Mouse (Mus musculus): ENCODE results near the gene Def6. TPM values are rescaled to one million over a fixed set of nuclear protein-coding genes. Genes with fewer than 3 reads are reported as not detected.

Def6 gene
- 10 to 100 TPM in 20 of 26 experiments, 1 to 10 TPM in 6; 4.6 to 41.8 (median 24.5) TPM for total RNA-seq (2018; cell fraction: chromatin; rRNA removed)
- 10 to 100 TPM; 12.0 to 36.5 (median 30.1) TPM for total RNA-seq (2018; cell fraction: cytosol; rRNA removed)
- total RNA-seq (2018; cell fraction: nucleus; rRNA removed), result 10 to 100 TPM in 24 of 26 experiments, 1 to 10 TPM in 2; 6.1 to 35.2 (median 23.3) TPM
- 20.9 to 30.3 TPM (median 27.3 TPM) in 3 replicates for polyA plus RNA-seq (2018)

DNA sequence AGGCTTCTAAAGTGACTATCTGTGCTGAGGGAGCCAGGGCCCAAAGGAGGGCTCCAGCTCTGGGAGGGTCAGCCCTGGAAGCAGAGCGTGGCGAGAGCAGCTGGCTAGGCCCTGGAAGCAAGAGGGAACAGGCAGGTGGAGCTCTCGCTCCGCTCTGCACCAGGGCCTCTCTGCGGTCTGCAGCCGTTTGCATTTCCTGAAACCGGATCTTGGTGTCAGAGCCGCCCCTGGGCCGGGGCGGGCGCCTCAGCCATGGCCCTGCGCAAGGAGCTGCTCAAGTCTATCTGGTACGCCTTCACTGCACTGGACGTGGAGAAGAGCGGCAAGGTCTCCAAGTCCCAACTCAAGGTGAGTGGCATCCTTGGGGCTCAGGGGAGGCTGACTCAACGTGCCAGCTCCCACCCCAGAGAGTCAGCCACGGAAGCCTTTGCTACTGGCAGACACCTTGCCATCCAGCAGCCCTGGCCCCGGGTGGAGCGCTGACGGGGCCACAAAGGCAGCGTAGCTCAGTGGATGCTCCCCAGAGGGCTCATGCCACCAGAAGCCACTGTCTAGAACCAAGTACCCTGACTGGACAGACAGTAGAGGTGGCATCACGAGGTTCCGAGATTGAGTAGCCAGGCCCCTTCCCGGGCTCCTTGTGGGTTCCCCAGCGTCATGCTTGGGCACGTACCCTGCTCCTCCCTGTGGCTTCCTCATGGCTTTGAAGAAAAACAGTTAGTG lies at the start of gene Def6:
Gene Def6 (plus strand): TSS at position 188 of the 723 bp plus-strand sequence.
- H3K4me3 ChIP-seq (ENCODE audit: inconsistent target), result peak within 1 kb of the TSS; percentile 79
- no peaks in the 10 kb centered on the region for H3K36me3 ChIP-seq (ENCODE audit: inconsistent target)
- 1% methylated on average over 26 of the region's 26 CpGs for WGBS (ENCODE audit: missing documents)
- H3K27ac ChIP-seq, result peak within 1 kb of the TSS; percentile 97
- peaks cover 46% of the 10 kb centered on the region for H3K79me2 ChIP-seq (ENCODE audit: inconsistent target)

DNA sequence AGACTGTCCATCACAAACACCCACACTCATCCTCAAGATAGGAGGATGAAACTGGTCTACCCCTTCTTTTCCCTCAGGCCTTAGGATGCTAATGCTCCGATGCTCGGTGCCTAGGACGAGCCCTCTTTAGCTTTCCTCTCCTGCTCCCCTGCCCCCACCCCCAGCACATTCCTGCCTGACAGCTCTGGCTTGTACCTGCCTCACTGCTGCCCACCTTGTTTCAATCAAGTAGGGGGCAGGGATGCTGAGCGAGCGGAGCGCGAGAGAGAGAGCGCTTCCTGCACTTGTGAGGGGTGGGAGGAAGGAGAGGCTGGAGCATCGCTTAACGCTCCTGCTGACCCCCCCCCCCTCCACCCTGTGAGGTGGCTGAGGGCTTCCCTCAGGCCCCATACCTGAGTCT lies 47.2 kb upstream of the Def6 start:
- Histone ChIP-seq H3K36me3 (ENCODE audit: inconsistent target) (no peaks in the 10 kb centered on the region), H3K4me3 (ENCODE audit: inconsistent target) (no peak overlapping the region), H3K27ac (no peak overlapping the region), H3K79me2 (ENCODE audit: inconsistent target) (no peaks in the 10 kb centered on the region)
- 81% methylated on average over 8 of the region's 10 CpGs for WGBS (ENCODE audit: missing documents)

DNA sequence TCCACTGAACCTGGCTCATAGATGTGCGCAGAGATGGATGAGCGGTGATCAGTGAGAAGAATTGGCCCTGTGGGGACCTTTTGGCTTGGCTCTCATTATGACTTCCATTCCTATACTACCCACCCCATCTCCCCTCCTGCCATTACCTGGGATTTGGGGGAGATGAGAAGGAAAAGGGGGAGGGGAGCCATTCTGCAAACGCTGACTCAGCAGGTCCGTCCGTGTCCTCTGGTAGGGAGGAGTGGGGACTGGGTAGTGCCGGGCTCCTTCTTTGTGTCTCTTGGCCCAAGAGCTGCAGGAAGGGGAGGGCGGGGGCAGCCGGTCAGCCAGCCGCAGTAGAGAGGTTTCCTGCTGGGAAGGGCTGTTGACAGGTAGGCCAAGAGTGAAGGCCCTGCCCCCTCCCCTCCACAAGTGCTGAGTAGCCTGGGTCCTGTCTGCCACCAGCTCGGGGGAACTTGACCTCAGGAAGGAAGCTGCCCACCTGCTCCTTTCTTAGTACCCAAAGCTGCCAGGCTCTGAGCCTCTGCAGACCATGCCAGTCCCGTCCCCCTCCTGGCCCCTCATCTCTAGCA lies 46.2 kb upstream of the Def6 start:
- no peak overlapping the region for H3K4me3 ChIP-seq (ENCODE audit: inconsistent target)
- WGBS (ENCODE audit: missing documents), result 27% methylated on average over 9 of the region's 11 CpGs
- no peaks in the 10 kb centered on the region for H3K79me2 ChIP-seq (ENCODE audit: inconsistent target)
- H3K36me3 ChIP-seq (ENCODE audit: inconsistent target), result no peaks in the 10 kb centered on the region
- no peak overlapping the region for H3K27ac ChIP-seq

DNA sequence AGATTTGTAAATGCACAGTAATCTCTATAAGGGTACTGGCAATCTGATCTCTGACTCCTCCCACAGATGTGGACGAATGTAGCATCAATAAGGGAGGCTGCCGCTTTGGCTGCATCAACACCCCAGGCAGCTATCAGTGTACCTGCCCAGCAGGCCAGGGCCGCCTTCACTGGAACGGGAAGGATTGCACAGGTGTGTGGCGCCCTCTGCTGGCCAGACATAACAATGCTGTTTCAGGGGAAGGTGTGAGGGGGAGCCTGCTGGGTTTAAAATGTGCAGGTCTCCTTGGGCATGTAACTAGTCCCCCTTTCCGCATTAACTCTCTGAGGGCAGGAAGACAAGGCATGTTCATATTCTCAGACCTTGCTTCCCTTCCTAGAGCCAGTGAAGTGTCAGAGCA lies 43.9 kb upstream of the Def6 start:
- 26% methylated on average over 6 of the region's 6 CpGs for WGBS (ENCODE audit: missing documents)
- Histone ChIP-seq H3K27ac (no peak overlapping the region), H3K4me3 (ENCODE audit: inconsistent target) (no peak overlapping the region), H3K36me3 (ENCODE audit: inconsistent target) (no peaks in the 10 kb centered on the region), H3K79me2 (ENCODE audit: inconsistent target) (no peaks in the 10 kb centered on the region)

DNA sequence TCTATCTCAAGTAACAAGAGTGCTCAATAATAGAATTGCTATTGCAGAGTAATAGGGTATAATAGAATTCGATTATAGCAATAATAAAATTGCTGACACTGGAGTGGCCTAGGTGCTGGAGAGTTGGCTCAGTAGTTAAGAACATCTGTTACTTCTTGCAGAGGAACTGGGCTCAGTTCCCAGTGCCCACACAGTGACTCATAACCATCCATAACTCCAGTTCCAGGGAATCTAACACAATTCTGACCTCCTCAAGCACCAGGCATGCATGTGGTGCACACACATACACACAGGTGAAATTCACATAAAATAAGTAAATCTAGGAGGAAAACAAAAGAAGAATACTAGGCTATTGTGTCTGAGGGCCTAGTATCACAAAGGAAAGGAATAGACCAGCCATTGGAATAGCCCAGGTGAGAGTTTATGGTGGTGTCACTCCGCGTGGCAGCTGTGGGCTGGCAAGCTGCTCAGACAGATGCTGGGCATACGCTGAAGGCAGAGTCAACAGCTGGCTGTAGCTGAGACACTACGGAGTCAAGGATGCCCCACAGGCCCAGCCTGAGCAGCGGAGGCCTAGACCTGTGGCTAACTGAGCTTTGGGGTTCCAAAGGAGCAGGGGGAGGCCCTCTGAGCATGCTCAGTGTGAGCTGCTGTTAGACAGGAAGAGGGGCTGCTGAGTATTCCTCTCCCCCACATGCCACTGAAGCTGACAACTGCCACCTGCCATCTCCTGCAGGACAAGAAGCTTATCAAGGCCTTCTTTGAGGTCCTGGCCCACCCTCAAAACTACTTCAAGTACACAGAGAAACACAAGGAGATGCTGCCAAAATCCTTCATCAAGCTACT lies 36.9 kb upstream of the Def6 start:
- Histone ChIP-seq H3K36me3 (ENCODE audit: inconsistent target) (no peaks in the 10 kb centered on the region), H3K27ac (no peak overlapping the region), H3K4me3 (ENCODE audit: inconsistent target) (no peak overlapping the region), H3K79me2 (ENCODE audit: inconsistent target) (no peaks in the 10 kb centered on the region)
- 92% methylated on average over 6 of the region's 6 CpGs for WGBS (ENCODE audit: missing documents)

DNA sequence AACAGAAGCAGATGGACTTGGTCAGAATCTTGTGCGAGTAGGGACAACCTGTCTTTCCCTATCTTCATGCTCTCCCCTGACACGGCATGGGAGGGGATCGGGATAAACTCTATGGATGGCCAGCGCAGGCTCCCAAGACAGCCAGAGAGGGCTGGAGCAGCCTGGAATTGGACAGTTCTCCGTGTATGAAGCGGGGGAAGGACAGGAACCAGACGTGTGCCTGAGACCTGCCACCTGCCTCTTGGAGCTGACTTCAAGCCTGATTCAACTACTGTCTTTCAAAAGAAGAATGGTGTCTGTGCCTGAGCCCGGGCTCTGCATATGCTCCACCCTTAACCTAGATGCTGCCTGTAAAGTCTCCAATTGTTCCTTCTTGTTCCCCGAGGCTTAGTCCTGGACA lies 34.9 kb upstream of the Def6 start:
- Histone ChIP-seq H3K79me2 (ENCODE audit: inconsistent target) (no peaks in the 10 kb centered on the region), H3K27ac (no peak overlapping the region), H3K4me3 (ENCODE audit: inconsistent target) (no peak overlapping the region), H3K36me3 (ENCODE audit: inconsistent target) (no peaks in the 10 kb centered on the region)
- WGBS (ENCODE audit: missing documents), result 88% methylated on average over 9 of the region's 9 CpGs

DNA sequence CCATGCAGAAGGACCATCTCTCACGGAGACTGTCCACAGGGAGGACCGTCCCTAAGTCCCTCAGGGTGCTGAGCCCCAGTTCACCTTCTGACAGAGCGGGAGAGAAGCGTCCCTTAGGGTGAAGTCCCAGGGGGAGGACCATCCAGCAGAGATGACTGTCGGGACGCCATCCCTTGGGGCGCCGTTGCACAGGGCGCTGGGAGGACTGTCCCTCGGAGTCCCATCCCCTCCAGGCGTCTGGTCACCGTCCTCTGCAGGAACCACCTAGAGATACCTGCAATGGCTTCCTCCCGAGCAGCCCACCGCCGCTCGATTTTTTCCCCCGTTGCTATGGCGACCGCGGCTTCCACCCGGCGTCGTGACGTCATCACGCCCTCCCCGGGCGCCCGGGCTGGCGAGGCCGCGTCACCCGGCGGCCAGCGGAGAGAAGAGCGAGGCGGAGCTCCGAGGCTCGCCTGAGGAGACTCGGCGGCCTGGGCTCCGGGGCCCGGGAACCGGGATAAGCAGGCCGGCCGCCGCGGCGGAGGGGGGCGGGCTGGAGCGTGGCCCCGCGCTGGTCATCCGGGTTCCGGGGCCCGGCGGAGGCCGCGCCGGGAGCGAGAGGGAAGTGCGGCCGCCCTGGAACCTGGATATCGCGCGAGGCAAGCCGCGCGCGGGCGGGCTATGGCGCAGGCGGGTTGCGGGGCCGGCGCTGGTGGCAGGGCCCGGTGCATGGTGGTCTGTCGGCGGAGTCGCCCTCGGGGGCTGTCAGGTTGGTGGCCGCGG lies 30.6 kb upstream of the Def6 start, which contains the start of gene Zfp523:
Gene Zfp523 (plus strand): TSS at position 355 of the 765 bp plus-strand sequence.
- peak within 1 kb of the TSS; percentile 60 for H3K4me3 ChIP-seq (ENCODE audit: inconsistent target)
- no peak within 1 kb of the TSS for H3K27ac ChIP-seq
- H3K79me2 ChIP-seq (ENCODE audit: inconsistent target), result no peaks in the 10 kb centered on the region
- H3K36me3 ChIP-seq (ENCODE audit: inconsistent target), result no peaks in the 10 kb centered on the region
- WGBS (ENCODE audit: missing documents), result under 1% methylated on average over 77 of the region's 82 CpGs

DNA sequence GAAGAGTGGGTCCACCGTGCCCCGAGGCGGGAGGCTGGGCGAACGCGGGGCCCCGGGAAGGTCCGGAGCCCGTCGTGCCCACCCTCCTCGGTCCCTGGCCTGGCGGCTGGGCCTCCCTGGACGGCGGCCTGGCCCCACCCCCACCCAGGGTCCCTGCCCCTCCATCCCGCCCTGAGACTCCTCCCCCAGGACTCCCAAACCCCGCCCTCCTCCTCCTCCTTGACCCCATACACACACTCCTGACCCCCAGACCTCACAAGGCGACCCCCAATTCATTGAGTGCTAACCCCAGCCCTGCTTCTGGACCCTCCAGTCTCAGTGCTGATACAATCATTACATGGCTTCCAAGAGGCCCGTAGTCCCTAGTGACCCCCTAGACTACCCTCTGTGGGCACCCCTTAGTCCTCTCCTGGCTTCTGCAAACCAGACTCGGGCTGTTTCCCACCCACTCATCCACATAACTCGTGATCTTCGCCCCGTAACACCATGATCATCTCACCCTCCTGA lies 30.0 kb upstream of the Def6 start:
- Histone ChIP-seq H3K79me2 (ENCODE audit: inconsistent target) (no peaks in the 10 kb centered on the region), H3K27ac (no peak overlapping the region), H3K4me3 (ENCODE audit: inconsistent target) (peak overlapping the region; percentile 19), H3K36me3 (ENCODE audit: inconsistent target) (no peaks in the 10 kb centered on the region)
- WGBS (ENCODE audit: missing documents), result 5% methylated on average over 21 of the region's 22 CpGs

DNA sequence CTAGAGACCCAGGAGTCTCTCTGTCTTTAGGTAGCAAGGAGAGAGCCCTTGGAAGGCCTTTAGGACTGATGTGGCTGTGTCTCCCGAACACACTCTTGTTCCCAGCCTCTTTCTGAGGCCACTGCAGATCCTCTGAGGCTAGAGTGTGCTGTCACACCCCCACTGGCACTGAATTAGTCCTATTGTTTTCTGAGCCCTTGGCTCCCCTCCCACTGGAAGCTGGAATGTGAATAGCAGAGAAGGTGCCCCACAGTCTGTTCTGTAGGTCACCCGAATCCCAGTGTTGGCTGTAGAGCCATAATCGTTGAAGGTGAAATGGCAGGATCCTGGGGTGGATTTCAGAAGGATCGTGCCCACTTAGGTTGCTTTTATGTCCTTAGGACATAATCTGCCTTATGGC lies 27.2 kb upstream of the Def6 start:
- 74% methylated on average over 4 of the region's 4 CpGs for WGBS (ENCODE audit: missing documents)
- no peak overlapping the region for H3K4me3 ChIP-seq (ENCODE audit: inconsistent target)
- H3K79me2 ChIP-seq (ENCODE audit: inconsistent target), result no peaks in the 10 kb centered on the region
- H3K36me3 ChIP-seq (ENCODE audit: inconsistent target), result no peaks in the 10 kb centered on the region
- no peak overlapping the region for H3K27ac ChIP-seq

DNA sequence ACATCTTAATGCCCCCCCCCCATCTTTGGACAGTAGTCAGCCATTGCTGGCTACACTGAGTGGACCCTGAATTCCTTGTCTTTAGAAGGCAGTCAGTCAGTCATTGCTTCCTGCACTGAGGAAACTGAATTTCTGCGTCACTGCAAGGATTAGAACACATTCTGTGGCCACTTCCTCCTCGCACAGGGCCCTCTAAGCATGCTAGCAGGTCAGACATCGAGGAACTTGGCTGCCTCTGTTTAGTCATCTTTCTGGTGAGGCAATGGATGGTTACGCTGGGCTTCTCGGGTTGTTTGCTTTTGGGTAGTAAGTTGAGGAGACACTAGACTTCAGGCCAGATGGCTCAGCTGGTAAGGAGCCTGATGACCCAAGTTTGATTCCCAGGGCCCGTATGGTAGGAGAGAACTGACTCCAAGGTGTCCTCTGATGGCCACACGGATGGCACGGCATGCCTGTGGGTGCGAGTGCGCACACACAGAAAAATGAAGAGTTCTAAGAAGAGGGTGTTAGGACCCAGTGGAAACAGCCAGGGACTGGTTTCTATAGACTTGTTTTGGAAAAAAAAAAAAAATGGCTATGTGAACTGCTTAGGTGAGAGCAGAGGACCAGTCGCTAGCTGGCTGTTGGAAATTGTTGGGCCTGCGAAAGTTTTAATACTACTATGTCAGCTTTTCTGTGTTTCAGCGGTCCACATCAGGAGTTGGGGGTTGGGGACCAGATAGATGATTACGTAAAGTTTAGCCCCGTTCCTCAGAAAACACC lies 26.6 kb upstream of the Def6 start:
- Histone ChIP-seq H3K36me3 (ENCODE audit: inconsistent target) (no peaks in the 10 kb centered on the region), H3K27ac (no peak overlapping the region), H3K4me3 (ENCODE audit: inconsistent target) (no peak overlapping the region), H3K79me2 (ENCODE audit: inconsistent target) (no peaks in the 10 kb centered on the region)
- 58% methylated on average over 15 of the region's 15 CpGs for WGBS (ENCODE audit: missing documents)

DNA sequence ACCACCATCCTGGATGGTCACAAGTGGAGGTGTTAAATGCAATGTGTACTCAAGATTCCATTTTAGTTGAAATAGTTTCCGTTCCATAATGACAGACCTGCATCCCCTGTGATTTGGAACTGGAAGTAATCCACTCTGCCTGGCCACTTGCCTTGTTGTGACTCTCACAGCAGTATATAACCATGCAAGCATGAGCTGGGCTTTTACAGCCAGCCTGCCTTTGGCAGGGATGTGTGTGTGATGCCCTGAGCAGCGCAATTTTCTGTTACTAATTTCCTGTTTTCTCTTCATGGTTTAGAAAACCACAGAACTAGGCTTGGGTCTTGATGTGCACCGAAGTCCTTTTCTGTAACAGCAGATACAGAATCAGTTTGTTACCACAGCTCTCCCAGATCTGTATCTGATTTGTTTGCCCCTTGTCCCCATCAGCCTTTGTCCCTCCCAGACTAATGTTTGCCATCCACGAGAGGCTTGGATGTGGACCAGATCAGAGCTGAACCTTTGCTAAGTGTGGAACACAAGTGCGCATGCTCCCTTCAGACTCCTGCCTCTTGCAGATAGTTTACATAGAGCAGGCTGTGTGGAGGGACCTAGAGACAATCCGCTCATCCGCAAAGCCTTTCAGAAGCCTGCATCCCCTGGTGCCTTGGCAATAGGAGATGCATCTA lies 22.5 kb upstream of the Def6 start:
- Histone ChIP-seq H3K36me3 (ENCODE audit: inconsistent target) (no peaks in the 10 kb centered on the region), H3K4me3 (ENCODE audit: inconsistent target) (no peak overlapping the region), H3K79me2 (ENCODE audit: inconsistent target) (no peaks in the 10 kb centered on the region), H3K27ac (no peak overlapping the region)
- 53% methylated on average over 7 of the region's 7 CpGs for WGBS (ENCODE audit: missing documents)

DNA sequence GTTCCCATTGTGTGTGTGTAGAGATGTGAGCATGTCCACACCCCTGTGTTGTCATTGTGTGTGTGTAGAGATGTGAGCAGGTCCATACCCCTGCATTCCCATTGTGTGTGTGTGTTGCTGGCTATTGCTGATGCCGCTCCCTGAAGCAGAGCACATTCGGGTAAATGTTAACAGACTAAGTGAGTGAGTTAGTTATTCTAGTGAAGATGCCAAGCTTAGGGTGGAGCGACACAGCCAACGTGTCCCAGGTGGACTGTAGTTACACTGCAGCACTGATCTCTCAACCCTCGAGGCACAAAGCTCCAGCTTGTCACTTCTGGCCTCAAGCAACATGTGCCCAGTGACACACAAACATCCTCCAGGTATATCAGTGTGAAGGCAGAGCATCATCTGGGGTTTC lies 19.3 kb upstream of the Def6 start:
- 89% methylated on average over 5 of the region's 5 CpGs for WGBS (ENCODE audit: missing documents)
- Histone ChIP-seq H3K36me3 (ENCODE audit: inconsistent target) (no peaks in the 10 kb centered on the region), H3K27ac (no peak overlapping the region), H3K4me3 (ENCODE audit: inconsistent target) (no peak overlapping the region), H3K79me2 (ENCODE audit: inconsistent target) (no peaks in the 10 kb centered on the region)

DNA sequence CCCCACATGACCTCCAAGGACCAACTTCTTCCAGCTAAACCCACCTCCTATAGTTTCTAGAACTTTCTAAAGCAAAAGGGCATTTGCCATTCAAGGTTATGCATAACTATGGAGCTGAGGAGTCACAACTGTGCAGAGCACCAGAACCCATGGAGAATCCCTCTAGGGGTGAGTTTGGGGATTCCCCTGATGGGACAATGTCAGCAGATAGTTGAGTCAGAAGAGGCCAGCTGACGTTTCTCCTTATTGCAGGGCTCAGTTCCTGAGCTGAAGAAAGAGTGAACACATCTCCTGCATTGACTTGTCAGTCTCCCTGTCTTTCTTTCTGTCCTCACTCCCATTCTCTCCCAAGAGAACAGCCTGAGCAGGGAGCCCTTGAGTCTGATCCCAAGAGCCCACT lies 14.8 kb upstream of the Def6 start:
- Histone ChIP-seq H3K36me3 (ENCODE audit: inconsistent target) (no peaks in the 10 kb centered on the region), H3K79me2 (ENCODE audit: inconsistent target) (no peaks in the 10 kb centered on the region), H3K4me3 (ENCODE audit: inconsistent target) (no peak overlapping the region), H3K27ac (peak overlapping the region; percentile 12)
- WGBS (ENCODE audit: missing documents), result 31% methylated on average over 1 of the region's 1 CpGs

Measured in macrophage (primary cell).